Mouse (Mus musculus) MEL (cell line): ENCODE results near the gene Pfpl. TPM values are rescaled to one million over a fixed set of nuclear protein-coding genes. Genes with fewer than 3 reads are reported as not detected.

Experiments used
- DNase-seq: peaks from one replicate; pipeline ENCODE4 v3.0.0; 2011; ENCODE audit warnings: low read depth, low spot score
- H3K27ac ChIP-seq: 2 replicates; pipeline ENCODE4 v1.5.1; 2012; ENCODE audit warnings: low read depth, mild to moderate bottlenecking, control low read depth, low read length, moderate library complexity; ENCODE audit not compliant: control insufficient read depth
- H3K27me3 ChIP-seq, 2 experiments: fragments of 150-350 bp in 1 of 2; sonication (generic) in 1 of 2; 2 replicates each; pipeline ENCODE4 v1.6.1; 2012; ENCODE audit warnings: low read length in 2 of 2, mild to moderate bottlenecking in 2 of 2, improper control_type of control experiment in 1 of 2, moderate library complexity in 1 of 2; ENCODE audit not compliant: insufficient read depth in 2 of 2, control insufficient read depth in 1 of 2
- H3K36me3 ChIP-seq, 2 experiments: 2 replicates each; pipeline ENCODE4 v1.6.1; 2012 to 2014; ENCODE audit warnings: low read length in 2 of 2, improper control_type of control experiment in 1 of 2, inconsistent platforms in 1 of 2, mild to moderate bottlenecking in 1 of 2; ENCODE audit not compliant: insufficient read depth in 2 of 2, control insufficient read depth in 1 of 2
- H3K4me1 ChIP-seq, 2 experiments: fragments of 150-350 bp in 1 of 2; sonication (generic) in 1 of 2; 2 replicates each; pipeline ENCODE4 v1.6.1; 2012; ENCODE audit warnings: low read length in 2 of 2, improper control_type of control experiment in 1 of 2, mild to moderate bottlenecking in 1 of 2; ENCODE audit not compliant: insufficient read depth in 2 of 2, control insufficient read depth in 1 of 2
- H3K4me3 ChIP-seq, 2 experiments: fragments of 150-350 bp in 1 of 2; sonication (generic) in 1 of 2; 2 replicates each; pipeline ENCODE4 v1.5.1; 2012; ENCODE audit warnings: low read depth in 2 of 2, low read length in 2 of 2, mild to moderate bottlenecking in 2 of 2, moderate library complexity in 2 of 2, control low read depth in 1 of 2, improper control_type of control experiment in 1 of 2; ENCODE audit not compliant: control insufficient read depth in 1 of 2, insufficient read depth in 1 of 2
- H3K79me2 ChIP-seq: 2 replicates; pipeline ENCODE4 v1.6.1; 2012; ENCODE audit warnings: mild to moderate bottlenecking, low read length, moderate library complexity; ENCODE audit not compliant: control insufficient read depth, poor library complexity, insufficient read depth
- H3K9ac ChIP-seq: 2 replicates; pipeline ENCODE4 v1.6.1; 2012; ENCODE audit warnings: low read depth, mild to moderate bottlenecking, control low read depth, low read length, moderate library complexity; ENCODE audit not compliant: control insufficient read depth, poor library complexity, severe bottlenecking
- H3K9me3 ChIP-seq: fragments of 150-350 bp; sonication (generic); replicated peaks from 2 replicates; pipeline ENCODE4 v1.6.1; 2012; ENCODE audit warnings: mild to moderate bottlenecking, low read length, improper control_type of control experiment, moderate library complexity; ENCODE audit not compliant: insufficient read depth
- BHLHE40 ChIP-seq: IDR thresholded peaks from 2 replicates; pipeline ENCODE4 v1.6.1; 2012; ENCODE audit warnings: low read depth, mild to moderate bottlenecking, inconsistent platforms, low read length, improper control_type of control experiment, borderline replicate concordance
- CHD2 ChIP-seq: IDR thresholded peaks from 2 replicates; pipeline ENCODE4 v1.6.1; 2011; ENCODE audit warnings: low read length, improper control_type of control experiment
- E2F4 ChIP-seq: IDR thresholded peaks from 2 replicates; pipeline ENCODE4 v1.6.1; 2011; ENCODE audit warnings: low read depth, low read length, improper control_type of control experiment, borderline replicate concordance
- ELF1 ChIP-seq: IDR thresholded peaks from 2 replicates; pipeline ENCODE4 v1.6.1; 2014; ENCODE audit warnings: low read depth, mild to moderate bottlenecking, inconsistent platforms, low read length, improper control_type of control experiment, moderate library complexity
- ETS1 ChIP-seq: IDR thresholded peaks from 2 replicates; pipeline ENCODE4 v1.6.1; 2012; ENCODE audit warnings: low read depth, mild to moderate bottlenecking, inconsistent platforms, low read length, improper control_type of control experiment, moderate library complexity
- GABPA ChIP-seq: IDR thresholded peaks from 2 replicates; pipeline ENCODE4 v1.6.1; 2012; ENCODE audit warnings: low read depth, mild to moderate bottlenecking, inconsistent platforms, low read length, improper control_type of control experiment, moderate library complexity
- GATA1 ChIP-seq: IDR thresholded peaks from 2 replicates; pipeline ENCODE4 v1.6.1; 2011; ENCODE audit warnings: low read depth, low read length, improper control_type of control experiment
- HCFC1 ChIP-seq: IDR thresholded peaks from 2 replicates; pipeline ENCODE4 v1.6.1; 2012; ENCODE audit warnings: low read depth, mild to moderate bottlenecking, inconsistent platforms, low read length, improper control_type of control experiment, moderate library complexity
- JUND ChIP-seq: IDR thresholded peaks from 2 replicates; pipeline ENCODE4 v1.6.1; 2011; ENCODE audit warnings: low read depth, mild to moderate bottlenecking, improper control_type of control experiment, low read length
- MAFK ChIP-seq: IDR thresholded peaks from 2 replicates; pipeline ENCODE4 v1.6.1; 2011; ENCODE audit warnings: low read depth, mild to moderate bottlenecking, low read length, improper control_type of control experiment, borderline replicate concordance
- MAX ChIP-seq: IDR thresholded peaks from 2 replicates; pipeline ENCODE4 v1.6.1; 2011; ENCODE audit warnings: low read length, improper control_type of control experiment
- MAZ ChIP-seq: IDR thresholded peaks from 2 replicates; pipeline ENCODE4 v1.6.1; 2012; ENCODE audit warnings: low read depth, mild to moderate bottlenecking, inconsistent platforms, low read length, improper control_type of control experiment
- MXI1 ChIP-seq: IDR thresholded peaks from 2 replicates; pipeline ENCODE4 v1.6.1; 2011; ENCODE audit warnings: mild to moderate bottlenecking, low read depth, low read length, improper control_type of control experiment
- MYB ChIP-seq: IDR thresholded peaks from 2 replicates; pipeline ENCODE4 v1.6.1; 2011; ENCODE audit warnings: mild to moderate bottlenecking, low read depth, low read length, improper control_type of control experiment
- NELFE ChIP-seq: IDR thresholded peaks from 2 replicates; pipeline ENCODE4 v1.6.1; 2011; ENCODE audit warnings: low read depth, low read length, improper control_type of control experiment
- NRF1 ChIP-seq: IDR thresholded peaks from 2 replicates; pipeline ENCODE4 v1.6.1; 2014; ENCODE audit warnings: low read depth, mild to moderate bottlenecking, inconsistent platforms, low read length, improper control_type of control experiment, moderate library complexity; ENCODE audit not compliant: poor library complexity, insufficient read depth, severe bottlenecking
- POLR2A ChIP-seq, 2 experiments: IDR thresholded peaks; 2 replicates each; pipeline ENCODE4 v1.6.1; 2011 to 2012; ENCODE audit warnings: low read length in 2 of 2, mild to moderate bottlenecking in 2 of 2, control low read depth in 1 of 2, improper control_type of control experiment in 1 of 2, low read depth in 1 of 2, moderate library complexity in 1 of 2; ENCODE audit not compliant: control insufficient read depth in 1 of 2, insufficient read depth in 1 of 2, poor library complexity in 1 of 2
- RCOR1 ChIP-seq: IDR thresholded peaks from 2 replicates; pipeline ENCODE4 v1.6.1; 2012; ENCODE audit warnings: low read depth, mild to moderate bottlenecking, inconsistent platforms, low read length, improper control_type of control experiment
- TAL1 ChIP-seq: IDR thresholded peaks from 2 replicates; pipeline ENCODE4 v1.6.1; 2012; ENCODE audit warnings: mild to moderate bottlenecking, inconsistent platforms, low read length, moderate library complexity, mixed read lengths
- UBTF ChIP-seq: IDR thresholded peaks from 2 replicates; pipeline ENCODE4 v1.6.1; 2012; ENCODE audit warnings: low read depth, mild to moderate bottlenecking, inconsistent platforms, low read length, improper control_type of control experiment, moderate library complexity, borderline replicate concordance; ENCODE audit not compliant: insufficient read depth
- USF1 ChIP-seq: IDR thresholded peaks from 2 replicates; pipeline ENCODE4 v1.6.1; 2014; ENCODE audit warnings: low read depth, mild to moderate bottlenecking, inconsistent platforms, low read length, improper control_type of control experiment, moderate library complexity
- ZKSCAN1 ChIP-seq: IDR thresholded peaks from 2 replicates; pipeline ENCODE4 v1.6.1; 2012; ENCODE audit warnings: low read depth, mild to moderate bottlenecking, inconsistent platforms, low read length, improper control_type of control experiment, moderate library complexity
- ZMIZ1 ChIP-seq: IDR thresholded peaks from 2 replicates; pipeline ENCODE4 v1.6.1; 2012; ENCODE audit warnings: low read depth, mild to moderate bottlenecking, inconsistent platforms, low read length, improper control_type of control experiment, moderate library complexity
- polyA plus RNA-seq, 2 experiments: library from polyadenylated mRNA; stranded (reverse) in 1 of 2; unstranded in 1 of 2; fragments of >175 nt in 1 of 2; fragments of >200 nt in 1 of 2; gene quantifications; 2 replicates each; pipeline versions ENCODE4 v1.2.1 to v1.2.4; 2012; ENCODE audit warnings: low replicate concordance in 2 of 2, low read depth in 1 of 2; ENCODE audit not compliant: insufficient read length in 2 of 2, insufficient read depth in 1 of 2, missing spikeins in 1 of 2
- total RNA-seq: library from RNA; depleted of rRNA; stranded (reverse); fragments of 300-350 nt; gene quantifications from 2 replicates; pipeline ENCODE4 v1.2.3, GENCODE M21; 2012

Pfpl gene
- total and polyA plus RNA-seq, 3 experiments: not detected

DNA sequence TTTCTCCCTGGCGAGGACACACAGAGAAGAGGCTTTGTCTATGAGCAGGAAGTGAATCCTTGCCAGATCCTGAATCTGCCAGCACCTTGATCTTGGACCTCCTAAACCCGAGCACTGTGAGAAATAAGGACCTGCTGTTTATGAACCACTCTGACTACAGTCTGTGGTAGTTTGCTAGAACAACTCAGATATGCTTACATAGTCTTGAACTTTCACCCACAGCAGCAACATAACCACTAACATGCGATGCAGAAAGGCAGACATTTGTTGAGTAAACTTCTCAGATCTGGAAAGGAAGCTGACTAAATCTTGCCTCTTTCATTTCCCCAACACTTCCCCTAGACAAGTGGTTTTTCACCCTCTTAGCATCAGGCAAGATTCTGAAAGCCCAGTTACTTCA, 44.2 kb downstream of the Pfpl start:
- Histone ChIP-seq H3K27ac (no peak overlapping the region), H3K4me3 (no peak overlapping the region), H3K36me3 (peaks cover 0 to 2% of the 10 kb centered on the region in 2 experiments; a peak in 1 of 4 replicates), H3K79me2 (no peaks in the 10 kb centered on the region), H3K4me1 (peaks cover 6 to 8% of the 10 kb centered on the region in 2 experiments; a peak in 3 of 4 replicates), H3K9ac (no peak overlapping the region), H3K9me3 (no peaks in the 10 kb centered on the region), H3K27me3 (no peaks in the 10 kb centered on the region)
- no peak for TF ChIP-seq TAL1
- TF ChIP-seq E2F4: no peak
- no peak for TF ChIP-seq BHLHE40
- TF ChIP-seq MAZ: no peak
- no peak for TF ChIP-seq CHD2
- no peak for TF ChIP-seq GATA1
- no peak for TF ChIP-seq ZMIZ1
- no peak for TF ChIP-seq ELF1
- no peak for TF ChIP-seq MYB
- no peak for TF ChIP-seq NRF1
- no peak for TF ChIP-seq ETS1
- TF ChIP-seq HCFC1: no peak
- no peak for TF ChIP-seq ZKSCAN1
- no peak for TF ChIP-seq RCOR1
- TF ChIP-seq POLR2A (IDR thresholded peaks at IDR 0.05; ENCODE audit: control insufficient read depth in 1 of 2, insufficient read depth in 1 of 2, low read depth in 1 of 2, low read length in 2 of 2, poor library complexity in 1 of 2): no peak
- no peak for TF ChIP-seq MXI1
- TF ChIP-seq GABPA: no peak
- no peak for TF ChIP-seq MAX
- no peak for DNase-seq

- Histone ChIP-seq H3K27me3 (no peaks in the 10 kb centered on the region), H3K36me3 (peaks cover 0 to 2% of the 10 kb centered on the region in 2 experiments; a peak in 1 of 4 replicates), H3K9me3 (no peaks in the 10 kb centered on the region), H3K9ac (no peak overlapping the region), H3K4me3 (no peak overlapping the region), H3K4me1 (peaks cover 6 to 8% of the 10 kb centered on the region in 2 experiments; a peak in 3 of 4 replicates), H3K27ac (no peak overlapping the region), H3K79me2 (no peaks in the 10 kb centered on the region)
- no peak for DNase-seq
- TF ChIP-seq MAZ (no peak), BHLHE40 (no peak), MXI1 (no peak), USF1 (no peak), JUND (no peak), NRF1 (no peak), ETS1 (no peak), ELF1 (no peak), MAFK (no peak), NELFE (no peak), TAL1 (no peak), UBTF (no peak), ZMIZ1 (no peak)
Measured at GRCm38 (mm10) chr19:12472381-12472976, 44.8 kb downstream of the Pfpl start.
